Mouse (Mus musculus) frontal cortex, adult (tissue): ENCODE measurements around the gene Dip2c.

ENCODE experiments used
- ATAC-seq: cut with Nextera tagmentation; 2 replicates; pipeline ENCODE4 v1.9.2; 2017; ENCODE audit warnings: mild to moderate bottlenecking, moderate library complexity, mixed read lengths; ENCODE audit not compliant: low TSS enrichment

Gene Dip2c

GRCm38 (mm10) chr13:9422876-9423275 is 146.5 kb downstream of the Dip2c start:
- ATAC-seq, result peak; percentile 41; the same call in 1 of the 2 replicates

GRCm38 (mm10) chr13:9424434-9424833 is 148.1 kb downstream of the Dip2c start:
- no peak for ATAC-seq

- no peak for ATAC-seq
Measured at GRCm38 (mm10) chr13:9426267-9426666, 149.9 kb downstream of the Dip2c start.

- ATAC-seq, result no peak
Measured at GRCm38 (mm10) chr13:9426779-9427178, 150.5 kb downstream of the Dip2c start.

- ATAC-seq, result no peak
Measured at GRCm38 (mm10) chr13:9429884-9430283, 153.6 kb downstream of the Dip2c start.

- peak; percentile 92 for ATAC-seq
Measured at GRCm38 (mm10) chr13:9430724-9431123, 154.4 kb downstream of the Dip2c start.

- ATAC-seq, result no peak
Measured at GRCm38 (mm10) chr13:9431441-9431840, 155.1 kb downstream of the Dip2c start.

GRCm38 (mm10) chr13:9443066-9443465 is 166.7 kb downstream of the Dip2c start:
- ATAC-seq, result no peak

- no peak for ATAC-seq
Measured at GRCm38 (mm10) chr13:9445533-9446294, 169.4 kb downstream of the Dip2c start.

GRCm38 (mm10) chr13:9446448-9447115 is 170.3 kb downstream of the Dip2c start:
- no peak for ATAC-seq

- peak; percentile 94 for ATAC-seq
Measured at GRCm38 (mm10) chr13:9450276-9450675, 173.9 kb downstream of the Dip2c start.

GRCm38 (mm10) chr13:9451952-9452351 is 175.6 kb downstream of the Dip2c start:
- ATAC-seq, result no peak

GRCm38 (mm10) chr13:9454426-9455177 is 178.3 kb downstream of the Dip2c start:
- ATAC-seq, result no peak

GRCm38 (mm10) chr13:9455979-9456378 is 179.7 kb downstream of the Dip2c start:
- no peak for ATAC-seq

GRCm38 (mm10) chr13:9457420-9458308 is 181.3 kb downstream of the Dip2c start:
- no peak for ATAC-seq

- ATAC-seq, result peak; percentile 79
Measured at GRCm38 (mm10) chr13:9464457-9464856, 188.1 kb downstream of the Dip2c start.

- ATAC-seq, result peak; percentile 67
Measured at GRCm38 (mm10) chr13:9467216-9467615, 190.9 kb downstream of the Dip2c start.

GRCm38 (mm10) chr13:9473383-9473782 is 197.1 kb downstream of the Dip2c start:
- peak; percentile 96 for ATAC-seq

- ATAC-seq, result no peak
Measured at GRCm38 (mm10) chr13:9481722-9482121, 205.4 kb downstream of the Dip2c start.

GRCm38 (mm10) chr13:9489696-9490095 is 213.4 kb downstream of the Dip2c start:
- no peak for ATAC-seq

- ATAC-seq, result no peak
Measured at GRCm38 (mm10) chr13:9494726-9495125, 218.4 kb downstream of the Dip2c start.
